Mouse (Mus musculus) heart, adult 2 months (tissue): Measurements from ENCODE around the gene Gm14214.

Experiments used
- CTCF ChIP-seq: fragments of 200-600 bp; IDR thresholded peaks from 2 replicates; pipeline ENCODE4 v1.8.1; 2022; ENCODE audit warnings: antibody characterized with exemption, mild to moderate bottlenecking, moderate library complexity
- EP300 ChIP-seq: fragments of 200-500 bp; IDR thresholded peaks from 2 replicates; pipeline ENCODE4 v1.6.1; 2011; ENCODE audit warnings: low read depth, low read length, control low read depth; ENCODE audit not compliant: insufficient read depth
- POLR2A ChIP-seq: fragments of 200-500 bp; IDR thresholded peaks from 2 replicates; pipeline ENCODE4 v1.6.1; 2011; ENCODE audit warnings: mild to moderate bottlenecking, low read depth, low read length, control low read depth; ENCODE audit not compliant: insufficient read depth

- no peak for TF ChIP-seq POLR2A
- TF ChIP-seq CTCF = no peak
- TF ChIP-seq EP300 = no peak
These were observed 25.9 kb downstream of the Gm14214 start for GRCm38 (mm10) chr2:154743915-154744314.
